Mouse (Mus musculus) hindbrain, embryonic 10.5 days (tissue): ENCODE data around the gene Gm8251. TPM values are rescaled to one million over a fixed set of nuclear protein-coding genes. Genes with fewer than 3 reads are reported as not detected.
A peak's percentile ranks its signal among the peaks of the same experiment; 100 is the strongest.
"Not testable (repeated sequence)": the region's sequence is repeated elsewhere in the genome, so short reads cannot be mapped to it uniquely, and the experiment has no call there.

Source experiments
- DNase-seq: peaks from one replicate; pipeline ENCODE4 v3.0.0-alpha.2; 2017; ENCODE audit warnings: low spot score
- H3K27ac ChIP-seq: fragments of 300-500 bp; sonication (generic); 2 replicates; pipeline ENCODE4 v1.5.1; 2016; ENCODE audit warnings: mild to moderate bottlenecking, moderate library complexity
- H3K27me3 ChIP-seq: fragments of 300-500 bp; sonication (generic); 2 replicates; pipeline ENCODE4 v1.6.1; 2016; ENCODE audit warnings: mild to moderate bottlenecking; ENCODE audit not compliant: poor library complexity, insufficient read depth, severe bottlenecking
- H3K36me3 ChIP-seq: fragments of 300-500 bp; sonication (generic); 2 replicates; pipeline ENCODE4 v1.6.1; 2016; ENCODE audit warnings: mild to moderate bottlenecking, moderate library complexity
- H3K4me1 ChIP-seq: fragments of 300-500 bp; sonication (generic); replicated peaks from 2 replicates; pipeline ENCODE4 v1.6.1; 2016; ENCODE audit warnings: mild to moderate bottlenecking
- H3K4me3 ChIP-seq: fragments of 300-500 bp; sonication (generic); 2 replicates; pipeline ENCODE4 v1.5.1; 2016; ENCODE audit warnings: mild to moderate bottlenecking, moderate library complexity
- H3K9me3 ChIP-seq: fragments of 300-500 bp; sonication (generic); 2 replicates; pipeline ENCODE4 v1.6.1; 2016; ENCODE audit warnings: mild to moderate bottlenecking, moderate library complexity
- WGBS: fragments of 180-500 bp; shearing (Covaris S2); methylation state at CpG from one replicate; pipeline ENCODE4 v1.1.7; 2016; 5-methylcytosine and 5-hydroxymethylcytosine counted together
- polyA plus RNA-seq: library from polyadenylated mRNA; unstranded; fragments of >200 nt; fragmentation: Nextera tagmentation; extraction: Ambion mirVana; gene quantifications from 2 replicates; pipeline ENCODE4 v1.2.1, GENCODE M21; 2016

Gene Gm8251
- 0.07 and 0.09 TPM in 2 replicates for polyA plus RNA-seq

GRCm38 (mm10) chr1:44061836-44062235, at the start of gene Gm8251:
Gm8251 (minus strand) TSS chr1:44061936.
- Histone ChIP-seq H3K4me1 (no peaks in the 10 kb centered on the region), H3K27ac (no peak within 1 kb of the TSS), H3K36me3 (no peaks in the 10 kb centered on the region), H3K27me3 (no peaks in the 10 kb centered on the region), H3K4me3 (no peak within 1 kb of the TSS), H3K9me3 (no peaks in the 10 kb centered on the region)
- WGBS, result 94% methylated on average over 2 of the region's 2 CpGs
- no peak for DNase-seq

GRCm38 (mm10) chr1:44102939-44103338, 41.2 kb upstream of the Gm8251 start:
- Histone ChIP-seq H3K9me3 (no peaks in the 10 kb centered on the region), H3K36me3 (peaks cover 44% of the 10 kb centered on the region), H3K27ac (peak overlapping the region; percentile 95), H3K4me3 (peak overlapping the region; percentile 84), H3K27me3 (no peaks in the 10 kb centered on the region), H3K4me1 (peaks cover 18% of the 10 kb centered on the region)
- WGBS, result 16% methylated on average over 5 of the region's 5 CpGs
- DNase-seq, result peak; percentile 10

GRCm38 (mm10) chr1:44102259-44102717, 40.6 kb upstream of the Gm8251 start, which contains the start of gene Tex30:
Tex30 (minus strand) TSS chr1:44102441.
- no peaks in the 10 kb centered on the region for H3K9me3 ChIP-seq
- peaks cover 44% of the 10 kb centered on the region for H3K36me3 ChIP-seq
- peak within 1 kb of the TSS; percentile 84 for H3K4me3 ChIP-seq
- peaks cover 18% of the 10 kb centered on the region for H3K4me1 ChIP-seq
- under 1% methylated on average over 55 of the region's 55 CpGs for WGBS
- DNase-seq, result peak; percentile 96
- no peaks in the 10 kb centered on the region for H3K27me3 ChIP-seq
- H3K27ac ChIP-seq, result peak within 1 kb of the TSS; percentile 95

GRCm38 (mm10) chr1:44101448-44102225, 39.9 kb upstream of the Gm8251 start:
- Histone ChIP-seq H3K36me3 (peaks cover 44% of the 10 kb centered on the region), H3K4me3 (peak overlapping the region; percentile 84), H3K27ac (peak overlapping the region; percentile 95), H3K27me3 (no peaks in the 10 kb centered on the region), H3K9me3 (no peaks in the 10 kb centered on the region), H3K4me1 (peaks cover 18% of the 10 kb centered on the region)
- peak; percentile 55 for DNase-seq
- under 1% methylated on average over 55 of the region's 55 CpGs for WGBS

GRCm38 (mm10) chr1:44064625-44065024, 2.9 kb upstream of the Gm8251 start:
- Histone ChIP-seq H3K4me1 (no peaks in the 10 kb centered on the region), H3K27me3 (no peaks in the 10 kb centered on the region), H3K9me3 (no peaks in the 10 kb centered on the region), H3K27ac (no peak overlapping the region), H3K4me3 (no peak overlapping the region), H3K36me3 (no peaks in the 10 kb centered on the region)
- 0% methylated on average over 1 of the region's 1 CpGs for WGBS
- DNase-seq, result peak; percentile 14

GRCm38 (mm10) chr1:44063439-44063838, 1.7 kb upstream of the Gm8251 start:
- H3K36me3 ChIP-seq, result no peaks in the 10 kb centered on the region
- WGBS, result 95% methylated on average over 6 of the region's 6 CpGs
- H3K4me3 ChIP-seq, result no peak overlapping the region
- H3K27ac ChIP-seq, result no peak overlapping the region
- no peaks in the 10 kb centered on the region for H3K9me3 ChIP-seq
- no peak for DNase-seq
- no peaks in the 10 kb centered on the region for H3K27me3 ChIP-seq
- H3K4me1 ChIP-seq, result no peaks in the 10 kb centered on the region

- no peaks in the 10 kb centered on the region for H3K27me3 ChIP-seq
- no peaks in the 10 kb centered on the region for H3K4me1 ChIP-seq
- H3K36me3 ChIP-seq, result no peaks in the 10 kb centered on the region
- 86% methylated on average over 3 of the region's 3 CpGs for WGBS
- DNase-seq, result no peak
- no peak overlapping the region for H3K27ac ChIP-seq
- H3K4me3 ChIP-seq, result no peak overlapping the region
- no peaks in the 10 kb centered on the region for H3K9me3 ChIP-seq
Observed at GRCm38 (mm10) chr1:44057805-44058204, 3.9 kb downstream of the Gm8251 start.

- 87% methylated on average over 2 of the region's 2 CpGs for WGBS
- Histone ChIP-seq H3K36me3 (no peaks in the 10 kb centered on the region), H3K4me1 (peaks cover 7% of the 10 kb centered on the region; the same call in 1 of the 2 replicates), H3K4me3 (no peak overlapping the region), H3K9me3 (no peaks in the 10 kb centered on the region), H3K27ac (no peak overlapping the region), H3K27me3 (no peaks in the 10 kb centered on the region)
- no peak for DNase-seq
Observed at GRCm38 (mm10) chr1:44046556-44046955, 15.2 kb downstream of the Gm8251 start.

GRCm38 (mm10) chr1:44045689-44046088, 16.0 kb downstream of the Gm8251 start:
- not testable (repeated sequence) for H3K27me3 ChIP-seq, H3K27ac ChIP-seq, H3K9me3 ChIP-seq, DNase-seq, H3K4me1 ChIP-seq, H3K36me3 ChIP-seq, H3K4me3 ChIP-seq
- WGBS, result 88% methylated on average over 5 of the region's 5 CpGs

GRCm38 (mm10) chr1:44042555-44042915, 19.2 kb downstream of the Gm8251 start:
- Histone ChIP-seq H3K4me3 (peak overlapping the region; percentile 56), H3K9me3 (no peaks in the 10 kb centered on the region), H3K36me3 (no peaks in the 10 kb centered on the region), H3K27me3 (no peaks in the 10 kb centered on the region), H3K27ac (peak overlapping the region; percentile 79), H3K4me1 (peaks cover 7% of the 10 kb centered on the region; the same call in 1 of the 2 replicates)
- 8% methylated on average over 6 of the region's 6 CpGs for WGBS
- no peak for DNase-seq

- H3K27ac ChIP-seq, result peak overlapping the region; percentile 79
- no peaks in the 10 kb centered on the region for H3K36me3 ChIP-seq
- H3K4me3 ChIP-seq, result peak overlapping the region; percentile 56
- WGBS, result 3% methylated on average over 17 of the region's 17 CpGs
- H3K4me1 ChIP-seq, result peaks cover 7% of the 10 kb centered on the region; the same call in 1 of the 2 replicates
- DNase-seq, result peak; percentile 68
- no peaks in the 10 kb centered on the region for H3K9me3 ChIP-seq
- no peaks in the 10 kb centered on the region for H3K27me3 ChIP-seq
Observed at GRCm38 (mm10) chr1:44041797-44042554, 19.8 kb downstream of the Gm8251 start.

GRCm38 (mm10) chr1:44032948-44033347, 28.8 kb downstream of the Gm8251 start:
- Histone ChIP-seq H3K4me1 (no peaks in the 10 kb centered on the region), H3K4me3 (no peak overlapping the region), H3K27ac (no peak overlapping the region), H3K27me3 (no peaks in the 10 kb centered on the region), H3K36me3 (no peaks in the 10 kb centered on the region), H3K9me3 (no peaks in the 10 kb centered on the region)
- no peak for DNase-seq
- 88% methylated on average over 5 of the region's 5 CpGs for WGBS

GRCm38 (mm10) chr1:44032213-44032612, 29.5 kb downstream of the Gm8251 start:
- Histone ChIP-seq H3K4me3 (no peak overlapping the region), H3K27me3 (no peaks in the 10 kb centered on the region), H3K9me3 (no peaks in the 10 kb centered on the region), H3K36me3 (no peaks in the 10 kb centered on the region), H3K27ac (no peak overlapping the region), H3K4me1 (no peaks in the 10 kb centered on the region)
- WGBS, result 85% methylated on average over 2 of the region's 2 CpGs
- DNase-seq, result no peak
